Mouse (Mus musculus) C2C12 (cell line): ENCODE measurements around the gene Mamld1. TPM values are rescaled to one million over a fixed set of nuclear protein-coding genes. Genes with fewer than 3 reads are reported as not detected.

Experiments used
- H3K27me3 ChIP-seq: one replicate; pipeline ENCODE4 v1.6.1; 2011; ENCODE audit not compliant: control insufficient read depth, insufficient read depth, insufficient read length
- H3K36me3 ChIP-seq: one replicate; pipeline ENCODE4 v1.6.1; 2011; ENCODE audit not compliant: control insufficient read depth, insufficient read depth
- H3K4me3 ChIP-seq: one replicate; pipeline ENCODE4 v1.5.1; 2011; ENCODE audit warnings: mild to moderate bottlenecking, control low read depth; ENCODE audit not compliant: poor library complexity, insufficient read depth, severe bottlenecking
- H3K79me2 ChIP-seq: one replicate; pipeline ENCODE4 v1.6.1; 2011; ENCODE audit not compliant: control insufficient read depth, insufficient read depth
- H3K79me3 ChIP-seq: one replicate; pipeline ENCODE4 v1.6.1; 2011; ENCODE audit warnings: low read depth, control low read depth
- H3ac ChIP-seq: one replicate; pipeline ENCODE3; 2011; ENCODE audit warnings: low read depth; ENCODE audit not compliant: control insufficient read depth, insufficient read length
- CEBPB ChIP-seq: IDR thresholded peaks from one replicate; pipeline ENCODE4 v1.6.1; 2011; ENCODE audit warnings: low read depth, mild to moderate bottlenecking, control low read depth, moderate library complexity
- CTCF ChIP-seq: IDR thresholded peaks from one replicate; pipeline ENCODE4 v1.5.1; 2011; ENCODE audit not compliant: control insufficient read depth, insufficient read depth, insufficient read length
- FOSL1 ChIP-seq: IDR thresholded peaks from one replicate; pipeline ENCODE4 v1.8.0; 2011; ENCODE audit warnings: mild to moderate bottlenecking, low read length; ENCODE audit not compliant: poor library complexity, insufficient read depth, severe bottlenecking
- MAX ChIP-seq: IDR thresholded peaks from one replicate; pipeline ENCODE4 v1.6.1; 2011; ENCODE audit warnings: mild to moderate bottlenecking, control low read depth
- MYOD1 ChIP-seq: IDR thresholded peaks from one replicate; pipeline ENCODE4 v1.6.1; 2011; ENCODE audit warnings: low read depth; ENCODE audit not compliant: control insufficient read depth, insufficient read length
- MYOG ChIP-seq: IDR thresholded peaks from one replicate; pipeline ENCODE4 v1.6.1; 2011; ENCODE audit not compliant: control insufficient read depth, insufficient read length; ENCODE audit errors: extremely low read depth
- USF1 ChIP-seq: IDR thresholded peaks from one replicate; pipeline ENCODE4 v1.6.1; 2011; ENCODE audit warnings: low read depth, mild to moderate bottlenecking, control low read depth, moderate library complexity
- polyA plus RNA-seq: library from polyadenylated mRNA; unstranded; fragments of >200 nt; fragmentation: generic; extraction: Trizol; gene quantifications from one replicate; pipeline ENCODE4 v1.2.1, GENCODE M21; 2012; ENCODE audit warnings: missing spikeins

Gene Mamld1
- polyA plus RNA-seq, 1 experiment = not detected

DNA sequence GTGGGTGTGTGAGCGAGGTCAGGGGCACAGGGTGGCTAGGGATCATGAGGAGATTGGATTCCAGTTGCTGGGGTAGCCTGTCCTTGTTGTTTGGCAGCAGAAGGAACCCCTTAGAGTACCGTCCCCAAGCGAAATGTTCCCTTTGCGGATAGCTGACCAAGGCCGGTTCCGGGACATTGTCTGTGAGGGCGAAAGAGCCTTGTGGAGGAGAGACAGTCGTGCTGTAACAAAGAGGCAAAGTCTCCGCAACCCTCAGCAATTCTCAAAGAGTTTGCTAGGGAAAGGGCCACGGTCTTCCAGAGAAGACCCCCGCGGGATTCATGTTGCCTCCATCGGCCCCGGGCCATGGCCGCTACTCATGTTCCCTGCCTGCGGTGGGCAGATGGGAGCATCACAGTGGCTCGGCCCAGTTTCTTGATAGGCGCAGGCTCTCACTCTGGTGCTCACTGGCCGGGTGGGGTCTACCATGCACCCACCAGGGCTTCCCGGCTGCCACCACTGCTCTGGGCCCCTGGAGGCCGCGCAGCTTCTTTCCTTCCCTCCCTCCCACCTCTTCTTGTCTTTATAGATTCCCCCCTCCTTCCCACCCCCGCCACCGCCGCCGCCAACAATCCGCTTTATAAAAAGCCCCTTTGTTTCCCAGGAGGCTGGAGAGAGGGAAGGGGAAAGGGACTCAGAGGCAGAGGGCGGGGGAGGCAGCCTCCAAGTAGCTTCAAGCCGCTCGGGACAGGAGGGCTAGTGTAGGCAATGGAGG, 1.5 kb downstream of the Mamld1 start:
- TF ChIP-seq CTCF (no peak), MAX (no peak), FOSL1 (no peak), USF1 (no peak), MYOD1 (no peak), MYOG (no peak), CEBPB (no peak)
- Histone ChIP-seq H3K27me3 (peaks cover 15% of the 10 kb centered on the region), H3K79me3 (no peaks in the 10 kb centered on the region), H3ac (no peak overlapping the region), H3K4me3 (no peak overlapping the region), H3K79me2 (no peaks in the 10 kb centered on the region), H3K36me3 (no peaks in the 10 kb centered on the region)

DNA sequence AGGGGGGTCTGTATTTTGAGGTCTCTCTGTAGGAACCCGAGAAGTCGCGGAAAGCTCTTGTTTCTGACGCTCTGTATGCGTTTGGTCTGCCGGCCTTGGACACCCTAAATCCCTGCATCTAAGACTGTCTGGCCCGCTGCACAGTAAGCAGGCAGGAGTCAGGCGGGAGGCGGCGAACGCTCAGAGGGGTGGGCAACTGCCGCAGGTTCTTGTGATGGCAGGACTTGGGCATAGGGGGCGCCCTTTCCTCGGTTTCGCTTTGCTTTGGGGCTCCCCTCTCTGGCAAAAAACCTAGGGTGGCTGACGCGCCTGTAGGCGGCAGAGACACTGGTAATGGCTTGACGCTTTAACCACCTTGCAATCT, 2.0 kb downstream of the Mamld1 start:
- H3K27me3 ChIP-seq = peaks cover 15% of the 10 kb centered on the region
- H3K36me3 ChIP-seq = no peaks in the 10 kb centered on the region
- H3K4me3 ChIP-seq = no peak overlapping the region
- no peak overlapping the region for H3ac ChIP-seq
- no peaks in the 10 kb centered on the region for H3K79me3 ChIP-seq
- H3K79me2 ChIP-seq = no peaks in the 10 kb centered on the region
- no peak for TF ChIP-seq CTCF
- TF ChIP-seq MYOG = no peak
- no peak for TF ChIP-seq MYOD1
- TF ChIP-seq USF1 = no peak
- no peak for TF ChIP-seq MAX

DNA sequence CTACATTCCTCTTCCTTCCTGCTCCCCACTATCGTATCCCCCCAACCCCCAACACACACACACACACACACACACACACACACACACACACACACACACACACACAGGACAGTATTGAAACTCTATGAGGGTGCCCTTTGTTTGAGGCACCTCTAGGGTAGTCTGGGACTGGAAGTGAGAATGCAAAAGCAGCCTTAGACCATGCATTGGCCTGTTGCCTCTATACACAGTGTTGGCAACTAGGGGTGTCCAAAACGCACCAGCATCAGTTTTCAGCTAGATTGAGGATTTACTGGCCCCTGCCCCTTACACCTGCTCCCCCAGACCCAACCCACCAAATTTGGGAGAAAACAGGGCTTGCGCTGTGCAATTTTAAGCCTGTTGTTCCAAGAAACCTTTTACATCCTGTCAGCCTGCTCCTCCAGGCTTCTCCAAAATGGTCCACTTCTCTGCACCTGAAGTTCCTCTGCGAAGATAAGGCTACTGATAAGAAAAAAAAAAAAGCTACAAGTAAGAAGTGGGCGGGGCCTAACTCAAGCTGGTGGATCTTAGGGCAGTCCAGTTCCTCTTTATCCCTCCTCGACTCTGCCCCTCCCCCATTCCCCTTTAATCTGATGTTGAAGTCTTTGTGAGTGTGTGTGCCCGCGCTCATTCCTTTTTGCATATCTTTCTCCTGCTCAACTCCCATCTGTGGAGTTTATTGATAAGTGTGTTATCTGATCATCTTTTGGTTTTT, 2.6 kb downstream of the Mamld1 start:
- H3K36me3 ChIP-seq = no peaks in the 10 kb centered on the region
- H3K27me3 ChIP-seq = peaks cover 15% of the 10 kb centered on the region
- no peaks in the 10 kb centered on the region for H3K79me3 ChIP-seq
- TF ChIP-seq CEBPB (no peak), MYOD1 (no peak), FOSL1 (no peak), MYOG (no peak), MAX (no peak), CTCF (no peak), USF1 (no peak)
- no peak overlapping the region for H3K4me3 ChIP-seq
- H3ac ChIP-seq = no peak overlapping the region
- H3K79me2 ChIP-seq = no peaks in the 10 kb centered on the region

DNA sequence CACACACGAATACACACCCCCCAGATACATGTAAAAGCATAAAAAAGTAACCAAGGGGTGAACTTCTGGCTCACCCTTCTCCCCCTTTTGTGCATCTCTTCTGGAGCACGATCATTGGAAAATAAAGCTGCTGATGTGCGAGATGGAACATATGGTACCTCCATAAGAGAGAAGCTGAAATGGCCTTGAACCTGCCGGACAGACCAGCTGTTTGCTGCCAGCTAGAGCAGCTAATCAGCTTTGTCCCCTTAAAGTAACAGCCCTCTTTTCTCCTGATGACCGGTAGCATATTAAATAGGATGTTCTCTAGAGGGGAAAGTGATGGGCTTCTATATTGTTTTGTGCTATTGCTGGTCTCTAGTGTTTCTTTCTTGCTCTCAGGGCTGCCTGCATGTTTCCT, 3.2 kb downstream of the Mamld1 start:
- no peaks in the 10 kb centered on the region for H3K36me3 ChIP-seq
- TF ChIP-seq FOSL1 (no peak), USF1 (no peak), MYOD1 (no peak), CTCF (no peak), CEBPB (no peak), MAX (no peak), MYOG (no peak)
- H3K79me2 ChIP-seq = no peaks in the 10 kb centered on the region
- no peak overlapping the region for H3K4me3 ChIP-seq
- no peak overlapping the region for H3ac ChIP-seq
- H3K79me3 ChIP-seq = no peaks in the 10 kb centered on the region
- peaks cover 15% of the 10 kb centered on the region for H3K27me3 ChIP-seq

DNA sequence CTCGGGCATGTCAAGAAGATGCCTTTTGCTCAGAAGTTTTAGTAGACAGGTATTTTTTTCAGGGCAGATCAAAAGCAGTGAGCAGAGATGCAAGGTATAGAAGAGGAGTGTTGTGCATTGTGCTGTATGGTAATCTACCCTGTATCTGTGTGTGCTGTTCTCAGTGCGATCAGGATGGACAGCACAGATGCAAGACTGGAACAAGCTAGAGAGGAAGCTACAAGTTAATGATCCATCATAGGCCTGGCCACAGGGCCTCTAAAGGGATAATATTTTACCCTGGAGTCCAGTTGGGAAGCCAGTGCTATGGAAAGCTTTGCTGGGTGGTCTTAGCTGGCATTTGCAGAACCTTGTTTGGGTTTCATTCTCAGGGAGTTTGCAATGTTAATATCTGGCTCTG, 6.9 kb downstream of the Mamld1 start:
- no peak overlapping the region for H3K4me3 ChIP-seq
- TF ChIP-seq MAX = no peak
- no peak for TF ChIP-seq MYOD1
- no peak for TF ChIP-seq MYOG
- TF ChIP-seq CEBPB = no peak
- no peak for TF ChIP-seq CTCF
- TF ChIP-seq FOSL1 = no peak
- TF ChIP-seq USF1 = no peak
- no peaks in the 10 kb centered on the region for H3K79me2 ChIP-seq
- H3ac ChIP-seq = no peak overlapping the region
- H3K36me3 ChIP-seq = no peaks in the 10 kb centered on the region
- no peaks in the 10 kb centered on the region for H3K27me3 ChIP-seq
- no peaks in the 10 kb centered on the region for H3K79me3 ChIP-seq
